Mouse (Mus musculus): ENCODE data around the gene Mamdc2.

DNA sequence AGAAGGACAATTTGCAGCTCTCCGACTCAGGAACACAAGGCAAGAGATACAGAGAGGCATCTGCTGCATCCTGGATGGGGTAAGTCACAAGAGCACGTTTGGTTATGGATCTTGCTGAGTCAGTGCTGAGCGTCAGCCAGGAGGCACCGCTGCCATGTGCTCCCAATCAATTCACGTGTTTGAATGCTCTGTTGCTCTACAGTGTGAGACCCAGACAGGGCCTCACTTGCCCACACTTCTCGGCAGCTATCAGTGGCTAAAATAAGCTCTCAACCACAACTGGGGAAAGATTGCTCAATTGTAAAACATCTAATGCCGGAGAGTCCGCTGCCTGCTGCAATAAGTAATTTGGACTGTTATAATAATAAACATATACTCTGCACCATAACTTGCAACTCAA lies 41.5 kb upstream of the Mamdc2 start:
- TF ChIP-seq POLR2A (IDR thresholded peaks at IDR 0.05; ENCODE audit: low read depth, low read length) (no peak), CTCF (conservative IDR thresholded peaks at IDR 0.05; ENCODE audit: insufficient read depth, insufficient read length, low read depth, low read length) (no peak)

Measured in kidney, adult 2 months (tissue).